Mouse (Mus musculus) midbrain, embryonic 10.5 days (tissue): ENCODE measurements around the gene Olfr1002. TPM values are rescaled to one million over a fixed set of nuclear protein-coding genes. Genes with fewer than 3 reads are reported as not detected.
"Not testable (repeated sequence)": the region's sequence is repeated elsewhere in the genome, so short reads cannot be mapped to it uniquely, and the experiment has no call there.

Experiments used
- DNase-seq: peaks from one replicate; pipeline ENCODE4 v3.0.0-alpha.2; 2017; ENCODE audit warnings: low spot score
- H3K27ac ChIP-seq: fragments of 300-500 bp; sonication (generic); replicated peaks from 2 replicates; pipeline ENCODE4 v1.5.1; 2016; ENCODE audit warnings: mild to moderate bottlenecking
- H3K27me3 ChIP-seq: fragments of 300-500 bp; sonication (generic); 2 replicates; pipeline ENCODE4 v1.6.1; 2016; ENCODE audit warnings: low read depth, mild to moderate bottlenecking; ENCODE audit not compliant: poor library complexity, severe bottlenecking
- H3K36me3 ChIP-seq: fragments of 300-500 bp; sonication (generic); 2 replicates; pipeline ENCODE4 v1.6.1; 2016; ENCODE audit warnings: mild to moderate bottlenecking, moderate library complexity
- H3K4me1 ChIP-seq: fragments of 300-500 bp; sonication (generic); 2 replicates; pipeline ENCODE4 v1.6.1; 2016
- H3K4me3 ChIP-seq: fragments of 300-500 bp; sonication (generic); 2 replicates; pipeline ENCODE4 v1.5.1; 2016; ENCODE audit warnings: mild to moderate bottlenecking, moderate library complexity
- H3K9me3 ChIP-seq: fragments of 300-500 bp; sonication (generic); replicated peaks from 2 replicates; pipeline ENCODE4 v1.6.1; 2016; ENCODE audit warnings: mild to moderate bottlenecking
- WGBS: fragments of 180-500 bp; shearing (Covaris S2); methylation state at CpG from one replicate; pipeline ENCODE4 v1.1.7; 2016; 5-methylcytosine and 5-hydroxymethylcytosine counted together
- polyA plus RNA-seq: library from polyadenylated mRNA; unstranded; fragments of >200 nt; fragmentation: Nextera tagmentation; extraction: Ambion mirVana; gene quantifications from 2 replicates; pipeline ENCODE4 v1.2.1, GENCODE M21; 2016

Olfr1002 gene
- not detected in 2 replicates for polyA plus RNA-seq

DNA sequence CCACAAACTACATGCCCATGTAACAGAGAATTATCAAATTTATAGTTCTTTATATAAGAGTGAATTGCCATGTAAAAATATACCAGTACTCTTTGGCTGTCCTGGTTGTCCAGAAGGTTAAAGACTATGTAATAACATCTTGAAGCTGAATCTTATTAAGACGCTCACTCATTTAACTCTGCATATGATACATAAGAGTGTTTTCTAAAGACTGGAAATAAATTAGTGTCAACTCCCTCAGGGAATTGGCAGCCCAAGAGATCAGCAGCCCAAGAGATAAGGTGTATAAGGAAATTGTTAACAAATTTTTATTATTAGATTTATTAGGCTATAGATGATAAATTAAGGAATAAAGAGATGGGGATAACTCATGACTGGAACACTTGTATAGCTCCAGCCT lies at the start of gene Olfr1002:
TSS of gene Olfr1002 (minus strand) at position 101 of the 400 bp plus-strand sequence.
- Histone ChIP-seq H3K27ac (no peak within 1 kb of the TSS), H3K4me1 (no peaks in the 10 kb centered on the region), H3K9me3 (no peaks in the 10 kb centered on the region), H3K27me3 (no peaks in the 10 kb centered on the region), H3K36me3 (no peaks in the 10 kb centered on the region), H3K4me3 (no peak within 1 kb of the TSS)
- no peak for DNase-seq
- 87% methylated on average over 1 of the region's 1 CpGs for WGBS

DNA sequence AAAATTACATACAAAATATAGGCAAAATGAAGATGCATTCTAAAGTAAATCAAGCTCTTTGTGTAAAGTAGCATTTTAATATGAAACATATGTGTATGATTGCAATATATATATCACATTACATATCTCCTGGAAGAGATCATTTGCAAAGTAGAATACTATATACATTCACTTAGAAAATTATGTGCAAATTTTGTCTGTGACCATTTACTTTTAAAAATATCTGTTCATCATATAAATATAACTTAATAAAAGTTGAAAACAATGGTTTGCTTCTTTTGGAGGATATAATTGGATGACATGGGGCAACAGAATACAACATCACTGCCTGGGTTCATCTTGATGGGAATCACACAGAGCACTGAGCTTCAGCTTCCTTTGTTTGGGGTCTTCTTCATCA lies 38.6 kb upstream of the Olfr1002 start, which contains the start of gene Olfr1008:
TSS of gene Olfr1008 (plus strand) at position 301 of the 400 bp plus-strand sequence.
- H3K4me1 ChIP-seq, result no peaks in the 10 kb centered on the region
- no peak within 1 kb of the TSS for H3K4me3 ChIP-seq
- no peak for DNase-seq
- H3K27me3 ChIP-seq, result no peaks in the 10 kb centered on the region
- no peak within 1 kb of the TSS for H3K27ac ChIP-seq
- no peaks in the 10 kb centered on the region for H3K36me3 ChIP-seq
- peaks cover 4% of the 10 kb centered on the region for H3K9me3 ChIP-seq

- no peaks in the 10 kb centered on the region for H3K27me3 ChIP-seq
- no peak for DNase-seq
- H3K9me3 ChIP-seq, result no peaks in the 10 kb centered on the region
- H3K36me3 ChIP-seq, result no peaks in the 10 kb centered on the region
- H3K4me3 ChIP-seq, result no peak within 1 kb of the TSS
- H3K27ac ChIP-seq, result no peak within 1 kb of the TSS
- no peaks in the 10 kb centered on the region for H3K4me1 ChIP-seq
Measured at GRCm38 (mm10) chr2:85678667-85679066, 28.2 kb upstream of the Olfr1002 start, which contains the start of gene Olfr1006. Gene Olfr1006 (minus strand): TSS chr2:85678767.

DNA sequence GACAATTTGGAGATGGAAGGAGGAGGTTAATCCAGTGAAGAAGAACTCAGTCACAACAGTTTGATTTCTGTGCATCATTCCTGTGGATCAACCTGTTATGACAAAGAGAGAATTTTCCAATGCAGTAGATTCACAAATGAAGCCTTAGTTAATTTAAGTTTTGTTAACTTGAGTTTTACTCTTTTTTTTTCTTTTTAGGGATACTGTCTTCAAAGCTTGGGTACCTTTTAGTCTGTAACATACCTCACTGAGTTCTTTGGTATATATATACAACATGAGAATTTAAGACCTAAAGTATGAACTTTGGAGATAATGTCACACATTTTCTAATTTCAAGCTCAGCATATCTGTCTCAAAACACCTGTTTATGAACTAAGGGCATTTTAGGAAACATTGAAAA lies 13.9 kb upstream of the Olfr1002 start, which contains the start of gene Olfr154:
TSS of gene Olfr154 (minus strand) at position 101 of the 400 bp plus-strand sequence.
- H3K27me3 ChIP-seq, H3K4me3 ChIP-seq, H3K4me1 ChIP-seq, H3K27ac ChIP-seq, H3K36me3 ChIP-seq, H3K9me3 ChIP-seq, DNase-seq: not testable (repeated sequence)

DNA sequence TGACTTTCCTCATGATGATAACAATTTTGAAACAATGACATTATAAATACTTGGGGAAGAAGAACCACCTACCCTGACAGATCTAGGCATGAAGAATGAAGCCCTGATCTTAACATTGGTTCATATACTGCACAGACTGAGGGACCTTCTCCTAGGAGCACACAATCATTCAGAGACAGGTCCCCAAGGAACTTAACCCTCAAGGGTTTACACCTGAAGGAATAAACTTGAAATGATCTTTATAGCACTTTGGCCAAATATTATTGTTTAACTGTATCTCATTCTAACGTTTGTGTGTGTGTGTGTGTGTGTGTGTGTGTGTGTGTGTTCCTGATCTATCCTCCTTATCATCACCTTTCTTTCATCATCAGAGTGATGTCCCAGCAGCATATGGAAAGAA lies 38.7 kb downstream of the Olfr1002 start, which contains the start of gene Olfr1000:
TSS of gene Olfr1000 (minus strand) at position 101 of the 400 bp plus-strand sequence.
- H3K27me3 ChIP-seq, result no peaks in the 10 kb centered on the region
- H3K9me3 ChIP-seq, result no peaks in the 10 kb centered on the region
- DNase-seq, result no peak
- no peaks in the 10 kb centered on the region for H3K36me3 ChIP-seq
- 74% methylated on average over 1 of the region's 1 CpGs for WGBS
- no peak within 1 kb of the TSS for H3K4me3 ChIP-seq
- no peak within 1 kb of the TSS for H3K27ac ChIP-seq
- no peaks in the 10 kb centered on the region for H3K4me1 ChIP-seq

Other genes starting within 250 kb of the Olfr1002 start
- not detected in 2 replicates for gene Olfr992, start 241.2 kb downstream of the Olfr1002 start, polyA plus RNA-seq
- not detected in 2 replicates for gene Olfr993, start 235.8 kb downstream of the Olfr1002 start, polyA plus RNA-seq
- not detected in 2 replicates for gene Olfr994, start 214.3 kb downstream of the Olfr1002 start, polyA plus RNA-seq
- not detected in 2 replicates for gene Olfr995, start 207.1 kb downstream of the Olfr1002 start, polyA plus RNA-seq
- 0.11 TPM in 1 of 2 replicates, not detected in the other for gene 4833423E24Rik, start 131.7 kb downstream of the Olfr1002 start, polyA plus RNA-seq
- gene Olfr996, start 71.5 kb downstream of the Olfr1002 start, polyA plus RNA-seq, result not detected in 2 replicates
- not detected in 2 replicates for gene Olfr998, start 61.8 kb downstream of the Olfr1002 start, polyA plus RNA-seq
- not detected in 2 replicates for gene Olfr1000, start 38.8 kb downstream of the Olfr1002 start, polyA plus RNA-seq
- not detected in 2 replicates for gene Olfr154, start 13.8 kb upstream of the Olfr1002 start, polyA plus RNA-seq
- gene Olfr1006, start 28.1 kb upstream of the Olfr1002 start, polyA plus RNA-seq, result not detected in 2 replicates
- not detected in 2 replicates for gene Olfr1008, start 38.7 kb upstream of the Olfr1002 start, polyA plus RNA-seq
- not detected in 2 replicates for gene Olfr1009, start 64.7 kb upstream of the Olfr1002 start, polyA plus RNA-seq
- not detected in 2 replicates for gene Olfr1012, start 112.1 kb upstream of the Olfr1002 start, polyA plus RNA-seq
- gene Olfr1013, start 116.4 kb upstream of the Olfr1002 start, polyA plus RNA-seq, result not detected in 2 replicates
- gene Olfr1014, start 122.0 kb upstream of the Olfr1002 start, polyA plus RNA-seq, result not detected in 2 replicates
- not detected in 2 replicates for gene Olfr1015, start 131.3 kb upstream of the Olfr1002 start, polyA plus RNA-seq
- not detected in 2 replicates for gene Olfr1016, start 151.8 kb upstream of the Olfr1002 start, polyA plus RNA-seq
- gene Olfr1018, start 167.8 kb upstream of the Olfr1002 start, polyA plus RNA-seq, result not detected in 2 replicates
- not detected in 2 replicates for gene Olfr1019, start 194.8 kb upstream of the Olfr1002 start, polyA plus RNA-seq
- not detected in 2 replicates for gene Olfr1020, start 196.3 kb upstream of the Olfr1002 start, polyA plus RNA-seq
- gene Olfr1022, start 217.9 kb upstream of the Olfr1002 start, polyA plus RNA-seq, result not detected in 2 replicates
- not detected in 2 replicates for gene Olfr1023, start 234.9 kb upstream of the Olfr1002 start, polyA plus RNA-seq